Mouse (Mus musculus) lung, postnatal 0 days (tissue): ENCODE results near the gene Trappc5. TPM values are rescaled to one million over a fixed set of nuclear protein-coding genes. Genes with fewer than 3 reads are reported as not detected.
A peak's percentile ranks its signal among the peaks of the same experiment; 100 is the strongest.

ENCODE experiments used
- ATAC-seq: fragments of 200-750 bp; cut with Nextera tagmentation; 2 replicates; pipeline ENCODE4 v1.8.0; 2017; ENCODE audit warnings: moderate library complexity
- DNase-seq: peaks from one replicate; pipeline ENCODE4 v3.0.0-alpha.2; 2016; ENCODE audit warnings: low spot score
- H3K27ac ChIP-seq: fragments of 300-500 bp; sonication (generic); 2 replicates; pipeline ENCODE4 v1.5.1; 2014; ENCODE audit warnings: antibody characterized with exemption, mild to moderate bottlenecking, low read length, mixed read lengths
- H3K27me3 ChIP-seq: fragments of 300-500 bp; sonication (generic); replicated peaks from 2 replicates; pipeline ENCODE4 v1.6.1; 2014; ENCODE audit warnings: low read length, mixed read lengths; ENCODE audit not compliant: insufficient read depth
- H3K36me3 ChIP-seq: fragments of 300-500 bp; sonication (generic); 2 replicates; pipeline ENCODE4 v1.6.1; 2014; ENCODE audit warnings: low read length, mixed read lengths; ENCODE audit not compliant: insufficient read depth
- H3K4me1 ChIP-seq: fragments of 300-500 bp; sonication (generic); 2 replicates; pipeline ENCODE4 v1.6.1; 2014; ENCODE audit warnings: antibody characterized with exemption, low read depth, low read length, mixed read lengths; ENCODE audit not compliant: insufficient read depth
- H3K4me2 ChIP-seq: fragments of 300-500 bp; sonication (generic); replicated peaks from 2 replicates; pipeline ENCODE4 v1.6.1; 2014; ENCODE audit warnings: low read depth, mild to moderate bottlenecking, low read length, moderate library complexity, mixed read lengths
- H3K4me3 ChIP-seq: fragments of 300-500 bp; sonication (generic); 2 replicates; pipeline ENCODE4 v1.5.1; 2014; ENCODE audit warnings: low read depth, low read length
- H3K9ac ChIP-seq: fragments of 300-500 bp; sonication (generic); replicated peaks from 2 replicates; pipeline ENCODE4 v1.6.1; 2014; ENCODE audit warnings: low read depth, mild to moderate bottlenecking
- H3K9me3 ChIP-seq: fragments of 300-500 bp; sonication (generic); 2 replicates; pipeline ENCODE4 v1.6.1; 2016; ENCODE audit warnings: low read length, mixed read lengths
- CTCF ChIP-seq: IDR thresholded peaks from 2 replicates; pipeline ENCODE4 v1.5.1; 2016; ENCODE audit warnings: antibody characterized with exemption, mild to moderate bottlenecking
- EP300 ChIP-seq: IDR thresholded peaks from 2 replicates; pipeline ENCODE4 v1.6.1; 2016; ENCODE audit warnings: antibody characterized with exemption, mild to moderate bottlenecking, control low read depth
- WGBS: fragments of 180-500 bp; shearing (Covaris S2); extraction: QIAGEN DNeasy Blood & Tissue Kit; methylation state at CpG from one replicate; pipeline ENCODE4 v1.1.7; 2014; 5-methylcytosine and 5-hydroxymethylcytosine counted together
- polyA plus RNA-seq: library from polyadenylated mRNA; unstranded; fragments of >200 nt; fragmentation: Nextera tagmentation; extraction: Ambion mirVana; gene quantifications from 2 replicates; pipeline ENCODE4 v1.2.1, GENCODE M21; 2015

The Trappc5 gene
- polyA plus RNA-seq, result 29.2 and 30.0 TPM in 2 replicates

DNA sequence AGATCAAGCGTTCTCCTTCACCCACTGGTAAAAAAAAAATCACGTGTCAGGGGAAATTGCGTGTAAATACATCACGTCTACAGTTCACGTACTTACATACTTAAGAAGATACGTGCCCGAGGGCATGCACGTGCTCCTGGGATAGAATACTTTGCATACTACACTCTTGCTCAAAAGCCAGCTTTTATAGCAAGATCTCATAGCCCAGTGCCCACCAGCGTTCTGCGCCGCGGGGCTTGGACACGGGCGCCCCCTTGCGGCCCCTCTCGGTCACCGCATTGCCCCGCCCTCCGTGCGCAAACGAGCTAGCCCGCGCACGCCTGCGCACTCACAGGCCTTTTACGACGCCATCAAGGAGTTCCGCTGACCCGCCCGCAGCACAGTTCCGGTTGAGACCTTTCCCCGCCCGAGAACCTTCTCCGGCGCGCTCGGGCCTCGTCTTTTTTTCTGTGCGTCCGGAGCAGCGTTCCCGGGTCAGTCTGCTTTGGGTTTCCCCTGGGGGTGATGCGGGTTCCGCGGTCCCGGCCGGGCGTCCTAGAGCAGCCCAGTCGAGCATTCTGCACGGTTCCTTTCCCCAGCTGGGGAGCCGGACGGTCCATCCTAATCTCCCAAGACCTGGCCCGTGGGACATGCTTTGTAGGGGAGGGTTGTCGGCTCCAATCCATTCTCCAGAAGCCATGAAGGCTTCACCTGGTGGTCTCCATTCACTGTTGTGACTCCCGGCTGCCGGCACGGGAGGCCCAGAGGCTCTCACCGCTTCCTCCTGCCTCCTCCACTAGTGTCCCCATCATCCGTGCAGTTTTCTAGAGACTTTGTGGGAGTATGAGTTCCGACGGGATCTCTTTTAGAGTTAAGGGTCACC is at the start of gene Trappc5:
Trappc5 (plus strand) TSS at position 169 of the 862 bp plus-strand sequence.
- H3K4me2 ChIP-seq, result peak within 1 kb of the TSS; percentile 71
- TF ChIP-seq EP300 (no peak), CTCF (peak; percentile 98)
- H3K4me1 ChIP-seq, result peaks cover 5% of the 10 kb centered on the region; the same call in 1 of the 2 replicates
- ATAC-seq (peak; percentile 92), DNase-seq (peak; percentile 98)
- peak within 1 kb of the TSS; percentile 90 for H3K27ac ChIP-seq
- H3K4me3 ChIP-seq, result peak within 1 kb of the TSS; percentile 85
- peak within 1 kb of the TSS; percentile 91 for H3K9ac ChIP-seq
- no peaks in the 10 kb centered on the region for H3K27me3 ChIP-seq
- H3K9me3 ChIP-seq, result no peaks in the 10 kb centered on the region
- WGBS, result under 1% methylated on average over 61 of the region's 61 CpGs
- 0 out of 2 replicates have a peak, but pooled peaks cover 3% of the 10 kb centered on the region for H3K36me3 ChIP-seq

DNA sequence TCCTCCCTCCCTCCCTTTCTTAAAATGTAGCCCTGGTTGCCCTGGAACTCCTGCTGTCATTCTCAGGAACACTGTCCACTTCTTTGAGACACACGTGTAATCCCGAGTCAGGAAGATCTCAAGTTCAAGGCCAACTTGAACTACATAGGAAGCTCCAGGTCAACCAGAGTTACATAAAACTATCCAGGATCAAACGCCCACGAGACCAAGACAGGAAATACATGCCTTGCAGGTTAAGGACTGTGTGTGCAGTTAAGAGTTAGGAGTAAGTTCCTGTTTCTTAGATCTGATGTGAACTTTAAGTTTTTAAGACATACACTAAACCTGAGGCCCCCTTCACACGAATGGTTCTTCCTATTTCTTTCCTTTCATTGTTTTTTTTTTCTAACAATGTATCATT is 49.1 kb upstream of the Trappc5 start:
- Histone ChIP-seq H3K9me3 (no peaks in the 10 kb centered on the region), H3K4me1 (peaks cover 3% of the 10 kb centered on the region; the same call in 1 of the 2 replicates), H3K27ac (no peak overlapping the region), H3K4me2 (no peak overlapping the region), H3K36me3 (no peaks in the 10 kb centered on the region), H3K27me3 (no peaks in the 10 kb centered on the region), H3K9ac (no peak overlapping the region), H3K4me3 (no peak overlapping the region)
- no peak for TF ChIP-seq CTCF
- WGBS, result 46% methylated on average over 5 of the region's 5 CpGs
- ATAC-seq (no peak), DNase-seq (no peak)

DNA sequence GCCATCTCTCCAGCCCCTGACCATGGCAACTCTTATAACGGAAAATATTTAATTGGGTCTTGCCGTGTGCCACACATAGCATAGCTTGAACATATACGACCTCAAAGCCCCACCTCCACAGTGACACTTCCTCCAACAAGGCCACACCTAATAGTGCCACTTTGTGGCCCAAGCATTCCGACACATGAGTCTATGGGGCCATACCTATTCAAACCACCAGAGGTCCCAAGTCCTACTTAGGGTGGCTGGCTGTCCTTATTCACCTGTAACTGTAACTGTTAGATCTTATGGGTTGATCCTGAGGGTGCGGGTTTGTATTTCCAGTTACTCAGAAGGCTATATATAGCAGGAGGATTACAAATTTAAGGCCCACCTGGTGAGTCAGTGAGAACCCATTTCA is 48.1 kb upstream of the Trappc5 start:
- WGBS, result 28% methylated on average over 5 of the region's 5 CpGs

DNA sequence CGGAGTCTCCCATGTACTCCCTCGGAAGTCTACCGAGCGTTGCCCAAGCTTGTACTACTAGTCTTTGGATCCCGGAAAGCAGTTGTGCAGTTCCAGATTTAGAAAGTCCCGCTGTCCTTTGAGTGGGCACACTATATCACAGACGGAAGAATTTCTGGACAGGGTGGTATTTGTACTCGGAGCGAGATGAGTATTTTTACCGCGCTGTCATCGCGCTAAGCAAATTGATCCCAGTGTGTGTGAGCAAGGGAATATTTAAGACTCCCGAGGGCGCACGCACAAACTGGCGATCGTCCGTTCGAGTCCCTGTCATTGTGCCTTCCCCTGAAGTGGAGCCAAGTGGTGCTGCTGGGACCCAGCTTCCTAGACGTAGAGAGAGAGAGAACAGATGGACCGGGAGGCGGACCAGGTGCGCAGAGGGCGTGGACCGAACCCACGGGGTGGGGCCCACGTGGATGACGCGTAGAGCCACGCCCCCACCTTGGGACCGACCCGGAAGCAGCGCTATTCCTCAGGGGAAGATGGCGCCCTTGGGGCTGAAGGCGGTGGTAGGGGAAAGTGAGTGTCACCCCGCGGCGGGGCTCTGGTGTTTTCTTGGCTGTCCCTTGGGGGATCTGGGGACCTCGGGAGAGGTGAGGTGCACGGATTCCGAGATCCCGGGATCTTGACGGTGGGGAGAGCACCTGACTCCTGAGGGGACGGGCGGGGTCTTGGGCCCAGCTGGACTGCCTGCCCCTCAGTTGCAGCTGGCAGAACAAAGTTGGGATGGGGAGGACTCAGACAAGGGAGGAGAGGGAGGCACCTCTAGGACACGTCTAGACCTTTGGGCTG is 45.2 kb upstream of the Trappc5 start, which contains the start of gene Stxbp2:
Stxbp2 (plus strand) TSS at position 309 of the 831 bp plus-strand sequence.
- Histone ChIP-seq H3K9me3 (no peaks in the 10 kb centered on the region), H3K36me3 (no peaks in the 10 kb centered on the region; the same call in 1 of the 2 replicates), H3K27ac (peak within 1 kb of the TSS; percentile 69), H3K27me3 (no peaks in the 10 kb centered on the region), H3K4me3 (peak within 1 kb of the TSS; percentile 68), H3K9ac (peak within 1 kb of the TSS; percentile 62), H3K4me1 (peaks cover 3% of the 10 kb centered on the region; the same call in 1 of the 2 replicates), H3K4me2 (peak within 1 kb of the TSS; percentile 81)
- ATAC-seq, result peak; percentile 96
- peak; percentile 89 for DNase-seq
- 3% methylated on average over 45 of the region's 47 CpGs for WGBS
- TF ChIP-seq EP300, result no peak
- TF ChIP-seq CTCF, result peak; percentile 25

More for the DNA sequence above, 48.1 kb upstream of the Trappc5 start:
- TF ChIP-seq CTCF (peak; percentile 70), EP300 (no peak)
- Histone ChIP-seq H3K4me1 (peaks cover 3% of the 10 kb centered on the region; the same call in 1 of the 2 replicates), H3K27ac (no peak overlapping the region), H3K4me3 (no peak overlapping the region), H3K36me3 (no peaks in the 10 kb centered on the region), H3K27me3 (no peaks in the 10 kb centered on the region), H3K4me2 (no peak overlapping the region), H3K9me3 (no peaks in the 10 kb centered on the region), H3K9ac (no peak overlapping the region)
- ATAC-seq (no peak), DNase-seq (peak; percentile 69)

DNA sequence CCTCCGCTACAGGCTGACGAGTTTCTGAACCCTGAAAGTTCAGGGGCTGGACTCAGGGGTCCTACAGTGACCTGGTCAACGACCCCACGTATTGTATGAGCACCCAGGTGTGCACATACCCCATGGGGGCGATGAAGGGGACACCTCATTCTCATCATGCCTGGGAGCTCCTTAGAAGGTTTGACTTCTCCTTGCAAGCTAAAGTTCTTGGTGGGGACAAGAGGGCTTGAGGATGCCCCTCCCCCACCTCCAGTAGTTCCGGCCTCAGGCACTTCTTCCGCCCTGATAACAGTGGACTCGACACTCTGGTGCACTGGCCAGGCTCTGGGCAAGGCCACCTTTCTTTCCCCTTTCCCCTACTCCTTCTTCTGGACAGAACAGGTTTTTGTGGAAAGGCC is 44.6 kb upstream of the Trappc5 start:
- H3K27ac ChIP-seq, result peak overlapping the region; percentile 69

More for the DNA sequence above, 44.6 kb upstream of the Trappc5 start:
- Histone ChIP-seq H3K9ac (peak overlapping the region; percentile 62), H3K27me3 (no peaks in the 10 kb centered on the region), H3K4me1 (peaks cover 3% of the 10 kb centered on the region; the same call in 1 of the 2 replicates), H3K9me3 (no peaks in the 10 kb centered on the region), H3K4me2 (peak overlapping the region; percentile 81), H3K36me3 (no peaks in the 10 kb centered on the region; the same call in 1 of the 2 replicates), H3K4me3 (peak overlapping the region; percentile 68)
- WGBS, result 11% methylated on average over 8 of the region's 8 CpGs
- no peak for TF ChIP-seq CTCF
- no peak for TF ChIP-seq EP300
- peak; percentile 68 for DNase-seq
- ATAC-seq, result peak; percentile 67
